Mouse (Mus musculus): ENCODE results near the gene Birc6. TPM values are rescaled to one million over a fixed set of nuclear protein-coding genes. Genes with fewer than 3 reads are reported as not detected.
"Not testable (repeated sequence)": the region's sequence is repeated elsewhere in the genome, so short reads cannot be mapped to it uniquely, and the experiment has no call there.

Gene Birc6
- total RNA-seq, 4 experiments from 2014 or later, result 56.9 to 74.8 (median 60.7) TPM

DNA sequence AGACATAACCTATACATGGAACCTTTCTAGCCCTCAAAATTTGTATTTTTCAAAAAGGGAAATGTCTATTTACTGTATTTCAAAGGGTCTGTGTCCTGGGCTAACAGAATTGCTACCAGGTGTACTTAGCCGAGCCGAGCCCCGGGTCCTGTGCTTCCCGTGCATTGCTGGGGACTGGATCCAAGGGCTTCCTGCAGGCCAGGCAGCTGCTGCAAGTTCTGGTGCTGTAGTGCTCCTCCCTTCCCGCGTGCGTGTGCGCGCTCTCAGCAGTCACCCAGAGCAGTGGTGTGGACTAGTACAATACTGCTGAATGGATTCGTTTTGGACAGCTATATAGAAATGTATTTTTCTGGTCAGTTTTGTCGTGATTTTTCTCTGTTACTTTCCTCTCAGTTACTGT, 31.8 kb downstream of the Birc6 start:
- no peak for DNase-seq (ENCODE audit: low spot score in 2 of 2)

GRCm38 (mm10) chr17:74564151-74564550, 36.1 kb downstream of the Birc6 start:
- no peak for DNase-seq (ENCODE audit: low spot score in 2 of 2)

DNA sequence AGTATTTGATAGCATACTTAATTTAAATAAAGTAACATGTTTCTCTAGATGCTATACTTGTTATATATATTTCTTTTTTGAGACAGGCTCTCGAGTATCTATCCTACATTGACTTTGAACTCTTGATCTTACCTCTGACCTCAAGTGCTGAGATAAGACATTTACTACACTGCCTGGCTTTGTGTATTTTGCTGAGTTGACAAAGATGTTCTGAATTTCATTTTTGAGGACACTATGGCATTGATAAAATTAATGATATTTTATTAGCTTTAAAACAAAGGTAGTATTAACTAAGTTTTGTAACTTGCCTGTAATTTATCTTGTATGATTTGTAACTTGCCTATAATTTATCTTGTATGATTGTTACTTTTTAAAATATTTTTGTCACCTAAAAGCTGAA, 41.1 kb downstream of the Birc6 start:
- no peak for DNase-seq (ENCODE audit: low spot score in 2 of 2)

- DNase-seq (ENCODE audit: low spot score in 2 of 2), result no peak
These were observed 42.5 kb downstream of the Birc6 start for GRCm38 (mm10) chr17:74570585-74570984.

- DNase-seq (ENCODE audit: low spot score in 2 of 2), result peak in 1 of 2 experiments; percentile 5
These were observed 49.1 kb downstream of the Birc6 start for GRCm38 (mm10) chr17:74577173-74577572.

DNA sequence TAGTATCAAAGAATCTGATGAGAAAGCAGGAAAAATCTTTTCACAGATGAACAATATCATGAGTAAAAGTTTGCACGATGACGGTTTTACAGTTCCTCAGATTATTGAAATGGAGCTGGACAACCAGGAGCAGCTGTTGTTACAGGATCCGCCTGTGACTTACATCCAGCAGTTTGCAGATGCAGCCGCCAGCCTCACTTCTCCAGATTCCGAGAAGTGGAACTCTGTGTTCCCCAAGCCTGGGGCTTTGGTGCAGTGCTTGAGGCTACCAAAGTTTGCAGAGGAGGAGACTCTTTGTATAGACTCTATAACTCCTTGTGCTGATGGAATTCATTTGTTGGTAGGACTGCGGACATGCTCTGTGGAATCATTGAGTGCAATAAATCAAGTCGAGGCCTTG, 51.5 kb downstream of the Birc6 start:
- peak; percentile 30 to 31 for DNase-seq (ENCODE audit: low spot score in 2 of 2)

GRCm38 (mm10) chr17:74580738-74581137, 52.6 kb downstream of the Birc6 start:
- no peak for DNase-seq (ENCODE audit: low spot score in 2 of 2)

DNA sequence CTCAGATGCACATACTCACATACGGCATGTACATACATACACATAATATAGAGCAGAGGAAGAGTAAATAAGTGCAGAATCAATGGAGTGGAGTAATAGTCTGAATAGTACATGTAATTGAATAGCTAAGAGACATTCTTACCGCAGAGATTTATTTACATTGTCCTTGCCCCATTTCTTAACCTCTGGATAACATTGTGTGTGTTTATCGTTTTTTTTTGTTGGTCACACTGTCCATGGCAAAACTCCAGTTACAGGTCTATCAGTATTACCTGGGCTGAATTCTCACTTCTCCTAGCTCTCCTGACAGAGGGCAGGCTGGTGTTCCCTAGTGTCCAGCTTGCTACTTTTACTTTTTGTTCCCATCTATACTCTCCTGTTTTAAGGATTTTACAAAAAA, 58.7 kb downstream of the Birc6 start:
- DNase-seq (ENCODE audit: low spot score in 2 of 2), result no peak

GRCm38 (mm10) chr17:74598908-74599307, 70.8 kb downstream of the Birc6 start:
- DNase-seq (ENCODE audit: low spot score in 2 of 2), result no peak

DNA sequence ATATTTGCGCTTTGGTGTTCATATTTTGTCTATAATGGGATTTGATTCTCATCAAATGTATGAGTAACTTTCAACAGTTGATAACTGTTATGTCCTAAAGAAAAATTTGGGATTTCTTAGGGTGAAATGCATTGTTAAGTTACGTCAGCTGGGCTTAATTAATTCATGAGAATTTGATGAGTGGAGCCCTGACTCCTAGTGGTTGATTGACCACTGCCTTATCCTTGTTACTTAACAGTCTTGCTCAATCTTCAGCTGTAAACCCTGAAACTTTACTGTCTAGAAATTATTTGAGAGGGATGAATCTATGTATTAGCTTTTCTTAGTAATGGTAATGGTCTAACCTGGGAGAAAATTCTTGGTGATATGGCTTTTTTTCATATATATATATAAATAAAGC, 71.3 kb downstream of the Birc6 start:
- no peak for DNase-seq (ENCODE audit: low spot score in 2 of 2)

DNA sequence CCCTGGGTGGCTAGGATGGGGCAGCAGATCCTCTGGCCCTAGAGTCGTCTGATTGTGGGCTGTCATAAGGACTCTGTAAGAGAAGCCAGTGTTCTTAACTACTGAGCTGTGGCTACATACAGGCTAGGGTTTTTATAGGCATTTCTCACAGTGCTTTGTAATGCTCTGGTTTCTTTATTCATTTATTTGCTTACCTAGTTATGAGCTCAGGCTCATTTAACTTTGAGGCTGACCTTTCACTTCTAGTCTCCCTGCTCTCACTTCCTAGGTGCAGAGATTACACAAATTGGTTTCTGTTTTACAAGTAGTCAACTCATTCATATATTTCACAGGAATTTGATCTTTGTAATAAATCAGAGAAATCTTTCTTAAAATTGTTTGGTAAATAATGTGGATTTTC, 73.1 kb downstream of the Birc6 start:
- DNase-seq (ENCODE audit: low spot score in 2 of 2), result no peak

GRCm38 (mm10) chr17:74630798-74631197, 102.7 kb downstream of the Birc6 start:
- DNase-seq (ENCODE audit: low spot score in 2 of 2), result no peak

DNA sequence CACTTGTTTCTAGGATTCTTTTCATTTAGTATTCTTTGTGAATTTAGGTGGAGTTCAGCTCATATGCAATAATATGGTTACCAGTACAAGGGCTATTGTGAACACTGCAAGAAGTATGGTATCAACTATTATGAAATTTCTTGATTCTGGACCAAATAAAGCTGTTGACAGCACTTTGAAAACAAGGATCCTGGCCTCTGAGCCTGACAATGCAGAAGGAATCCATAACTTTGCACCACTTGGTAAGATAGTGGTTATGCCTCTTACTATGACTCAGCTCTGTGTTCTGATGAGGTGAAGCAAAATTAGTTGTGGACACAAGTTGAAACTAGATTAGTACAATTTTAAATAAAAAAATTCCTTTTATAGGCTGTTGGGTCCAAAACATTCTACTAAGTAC, 114.3 kb downstream of the Birc6 start:
- DNase-seq (ENCODE audit: low spot score in 2 of 2), result no peak

- no peak for DNase-seq (ENCODE audit: low spot score in 2 of 2)
These were observed 130.3 kb downstream of the Birc6 start for GRCm38 (mm10) chr17:74658362-74658761.

- DNase-seq (ENCODE audit: low spot score in 2 of 2), result no peak
These were observed 139.9 kb downstream of the Birc6 start for GRCm38 (mm10) chr17:74668010-74668409.

GRCm38 (mm10) chr17:74670031-74670430, 141.9 kb downstream of the Birc6 start:
- no peak for DNase-seq (ENCODE audit: low spot score in 2 of 2)

DNA sequence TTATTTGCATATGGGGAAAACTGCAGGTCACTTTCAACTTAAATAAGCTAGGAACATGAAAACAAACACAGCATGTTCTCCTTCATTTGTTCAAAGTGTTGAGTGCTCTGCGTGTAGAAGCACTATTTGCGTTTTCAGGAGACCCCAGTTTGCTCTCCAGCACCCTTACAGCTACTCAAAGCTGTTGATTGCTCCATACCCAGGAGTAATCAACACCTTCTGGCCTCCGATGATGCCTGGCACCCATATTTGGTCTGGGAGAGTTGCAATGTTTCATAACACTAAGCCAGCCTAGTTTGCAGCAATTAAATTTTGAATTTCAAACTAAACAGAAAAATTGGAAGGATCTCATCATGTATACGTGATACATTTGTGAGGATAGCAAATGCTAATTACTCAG, 144.4 kb downstream of the Birc6 start:
- peak in 1 of 2 experiments; percentile 3 for DNase-seq (ENCODE audit: low spot score in 2 of 2)

GRCm38 (mm10) chr17:74673251-74673650, 145.2 kb downstream of the Birc6 start:
- no peak for DNase-seq (ENCODE audit: low spot score in 2 of 2)

GRCm38 (mm10) chr17:74678061-74678460, 150.0 kb downstream of the Birc6 start:
- DNase-seq (ENCODE audit: low spot score in 2 of 2), result no peak

- DNase-seq (ENCODE audit: low spot score in 2 of 2), result no peak
These were observed 156.8 kb downstream of the Birc6 start for GRCm38 (mm10) chr17:74684927-74685326.

- DNase-seq (ENCODE audit: low spot score in 2 of 2), result no peak
These were observed 160.5 kb downstream of the Birc6 start for GRCm38 (mm10) chr17:74688555-74688954.

DNA sequence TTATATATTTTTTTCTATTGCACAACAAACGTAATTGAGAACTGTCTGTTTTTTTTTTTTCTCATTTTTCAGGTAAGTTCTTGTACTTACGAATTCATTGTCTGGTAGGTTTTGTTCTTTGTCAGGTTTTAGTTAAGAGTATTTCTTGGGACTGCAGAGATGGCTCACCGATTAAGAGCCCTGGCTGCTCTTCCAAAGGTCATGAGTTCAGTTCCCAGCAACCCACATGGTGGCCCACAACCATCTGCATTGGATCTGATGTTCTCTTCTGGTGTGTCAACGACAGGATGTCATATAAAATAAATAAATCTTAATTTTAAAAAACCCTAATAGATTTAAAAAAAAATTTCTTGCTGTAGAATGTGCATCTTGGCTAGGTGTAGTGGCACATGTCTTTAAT, 161.3 kb downstream of the Birc6 start:
- DNase-seq (ENCODE audit: low spot score in 2 of 2), result no peak

GRCm38 (mm10) chr17:74701661-74702060, 173.6 kb downstream of the Birc6 start:
- not testable (repeated sequence) for DNase-seq (ENCODE audit: low spot score in 2 of 2)

GRCm38 (mm10) chr17:74705480-74705879, 177.4 kb downstream of the Birc6 start:
- no peak for DNase-seq (ENCODE audit: low spot score in 2 of 2)
